Mouse (Mus musculus): ENCODE results near the gene Klhl5. TPM values are rescaled to one million over a fixed set of nuclear protein-coding genes. Genes with fewer than 3 reads are reported as not detected.
A peak's percentile ranks its signal among the peaks of the same experiment; 100 is the strongest.

Gene Klhl5
- 49.5 and 54.6 TPM in 2 replicates for polyA plus RNA-seq (2012; rRNA removed)

GRCm38 (mm10) chr5:65106876-65107772 is at the start of gene Klhl5:
Klhl5 (plus strand) TSS chr5:65107539.
- TF ChIP-seq POLR2A (IDR thresholded peaks at IDR 0.05; ENCODE audit: borderline replicate concordance, extremely low read depth, insufficient read depth, insufficient read length, poor library complexity, severe bottlenecking) (peak; percentile 49; the same call in 1 of the 2 replicates), CTCF (IDR thresholded peaks at IDR 0.05; ENCODE audit: borderline replicate concordance, extremely low read depth, insufficient read depth, insufficient read length) (no peak)
- peak; percentile 90 for DNase-seq (ENCODE audit: low read depth)

- no peak for TF ChIP-seq CTCF (IDR thresholded peaks at IDR 0.05; ENCODE audit: borderline replicate concordance, extremely low read depth, insufficient read depth, insufficient read length)
- no peak for TF ChIP-seq POLR2A (IDR thresholded peaks at IDR 0.05; ENCODE audit: borderline replicate concordance, extremely low read depth, insufficient read depth, insufficient read length, poor library complexity, severe bottlenecking)
- DNase-seq (ENCODE audit: low read depth): no peak
Measured at GRCm38 (mm10) chr5:65057596-65057995, 49.7 kb upstream of the Klhl5 start.

GRCm38 (mm10) chr5:65059806-65060205 is 47.5 kb upstream of the Klhl5 start:
- no peak for DNase-seq (ENCODE audit: low read depth)
- no peak for TF ChIP-seq CTCF (IDR thresholded peaks at IDR 0.05; ENCODE audit: borderline replicate concordance, extremely low read depth, insufficient read depth, insufficient read length)
- no peak for TF ChIP-seq POLR2A (IDR thresholded peaks at IDR 0.05; ENCODE audit: borderline replicate concordance, extremely low read depth, insufficient read depth, insufficient read length, poor library complexity, severe bottlenecking)

DNA sequence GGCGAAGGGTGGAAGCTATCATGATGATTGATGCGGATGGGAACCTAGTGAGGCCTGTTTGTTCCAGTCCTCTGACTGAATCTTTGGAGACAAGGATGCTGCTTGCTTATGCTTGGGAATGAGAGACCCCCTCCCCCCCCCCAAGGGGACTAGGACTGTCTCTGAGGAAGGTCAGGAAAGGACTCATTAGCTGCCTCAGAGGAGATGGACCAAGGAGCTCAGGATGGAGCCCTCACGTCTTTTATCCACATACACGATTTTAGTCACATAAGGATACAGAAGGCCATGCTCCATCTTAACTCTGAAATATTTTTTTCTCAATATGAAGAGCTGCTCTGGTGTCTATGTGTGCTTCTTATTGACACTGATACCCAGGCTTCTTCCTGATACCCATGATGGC is 45.1 kb upstream of the Klhl5 start:
- no peak for DNase-seq (ENCODE audit: low read depth)
- TF ChIP-seq POLR2A (IDR thresholded peaks at IDR 0.05; ENCODE audit: borderline replicate concordance, extremely low read depth, insufficient read depth, insufficient read length, poor library complexity, severe bottlenecking) (no peak), CTCF (IDR thresholded peaks at IDR 0.05; ENCODE audit: borderline replicate concordance, extremely low read depth, insufficient read depth, insufficient read length) (no peak)

DNA sequence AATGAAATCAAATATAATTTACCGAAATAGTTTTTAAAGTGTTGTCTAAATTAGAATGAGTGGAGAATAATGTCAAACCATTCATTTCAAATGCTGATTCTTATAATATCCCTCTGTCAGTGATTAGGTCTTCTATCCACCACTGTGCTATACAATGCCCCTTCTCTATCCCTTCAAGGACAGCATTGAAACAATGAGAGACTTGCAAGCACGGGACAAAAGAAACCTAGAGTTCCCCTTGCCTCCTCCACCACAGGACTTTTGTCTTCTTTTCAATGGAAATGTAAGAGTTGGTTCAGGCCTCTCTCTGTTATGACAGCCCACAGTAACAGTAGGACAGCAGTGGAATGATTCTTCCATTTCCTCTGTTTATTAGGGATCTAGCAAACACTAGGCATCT is 44.1 kb upstream of the Klhl5 start:
- TF ChIP-seq POLR2A (IDR thresholded peaks at IDR 0.05; ENCODE audit: borderline replicate concordance, extremely low read depth, insufficient read depth, insufficient read length, poor library complexity, severe bottlenecking) (no peak), CTCF (IDR thresholded peaks at IDR 0.05; ENCODE audit: borderline replicate concordance, extremely low read depth, insufficient read depth, insufficient read length) (no peak)
- no peak for DNase-seq (ENCODE audit: low read depth)

DNA sequence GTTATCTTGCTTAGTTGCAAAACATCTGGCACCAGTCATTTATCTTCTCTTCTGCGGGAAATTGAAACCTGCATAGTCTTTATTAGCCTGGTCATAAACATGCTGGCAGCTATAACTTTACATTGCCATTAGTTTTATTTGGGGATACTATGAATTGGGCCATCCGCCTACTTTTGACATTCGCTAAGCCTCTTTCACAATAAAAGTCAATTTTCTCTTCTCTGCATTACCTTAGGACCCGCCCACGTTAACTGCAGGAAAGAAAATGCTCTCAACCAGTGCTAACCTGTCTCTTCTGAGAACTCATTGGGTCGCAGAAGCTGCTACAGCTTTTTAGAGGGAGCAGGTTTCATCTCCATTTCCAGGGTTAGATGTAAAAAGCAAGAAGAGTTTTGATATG is 39.2 kb upstream of the Klhl5 start:
- DNase-seq (ENCODE audit: low read depth): no peak
- TF ChIP-seq CTCF (IDR thresholded peaks at IDR 0.05; ENCODE audit: borderline replicate concordance, extremely low read depth, insufficient read depth, insufficient read length): no peak
- TF ChIP-seq POLR2A (IDR thresholded peaks at IDR 0.05; ENCODE audit: borderline replicate concordance, extremely low read depth, insufficient read depth, insufficient read length, poor library complexity, severe bottlenecking): no peak

DNA sequence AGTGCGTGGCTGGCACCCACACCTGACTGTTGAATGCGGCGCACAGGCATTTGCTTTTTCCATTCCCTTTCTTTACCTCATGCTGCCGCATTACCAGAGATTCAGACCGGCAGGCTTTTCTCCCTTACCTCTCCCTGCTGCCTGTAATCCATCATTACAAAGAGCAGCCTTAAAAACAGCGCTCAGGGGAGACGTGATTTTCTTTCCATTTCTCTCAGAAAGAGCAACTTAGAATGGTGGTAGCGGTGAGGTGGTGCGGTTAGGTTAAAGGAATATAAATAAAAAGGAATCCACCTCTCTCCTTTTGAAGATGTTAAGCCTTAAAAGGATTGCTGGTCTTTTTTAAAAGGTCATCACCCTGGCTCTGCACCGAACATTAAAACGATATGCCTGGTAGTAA is 37.5 kb upstream of the Klhl5 start:
- TF ChIP-seq CTCF (IDR thresholded peaks at IDR 0.05; ENCODE audit: borderline replicate concordance, extremely low read depth, insufficient read depth, insufficient read length) (no peak), POLR2A (IDR thresholded peaks at IDR 0.05; ENCODE audit: borderline replicate concordance, extremely low read depth, insufficient read depth, insufficient read length, poor library complexity, severe bottlenecking) (no peak)
- DNase-seq (ENCODE audit: low read depth): peak; percentile 57

DNA sequence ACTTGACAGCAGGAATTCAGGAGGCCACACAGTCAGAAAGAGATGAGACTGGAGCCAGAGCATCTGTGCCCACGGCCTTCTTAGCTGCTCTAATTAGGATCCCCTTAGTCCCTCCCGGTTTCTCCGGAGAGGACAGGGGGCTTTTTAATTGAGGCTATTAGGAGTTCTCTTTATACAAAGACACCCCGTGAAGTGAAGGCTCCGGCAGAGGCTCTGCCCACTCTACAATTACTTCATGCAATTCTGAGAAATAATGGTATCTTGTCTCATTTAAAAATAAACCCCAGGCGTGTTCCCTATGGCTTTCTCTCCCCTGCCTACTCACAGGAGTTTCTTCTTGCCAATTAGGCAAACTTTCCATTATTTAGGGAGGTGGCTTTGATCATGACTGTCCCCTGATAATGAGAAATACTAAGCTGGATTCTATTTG is 35.6 kb upstream of the Klhl5 start:
- DNase-seq (ENCODE audit: low read depth): peak; percentile 87
- TF ChIP-seq CTCF (IDR thresholded peaks at IDR 0.05; ENCODE audit: borderline replicate concordance, extremely low read depth, insufficient read depth, insufficient read length) (no peak), POLR2A (IDR thresholded peaks at IDR 0.05; ENCODE audit: borderline replicate concordance, extremely low read depth, insufficient read depth, insufficient read length, poor library complexity, severe bottlenecking) (no peak)

DNA sequence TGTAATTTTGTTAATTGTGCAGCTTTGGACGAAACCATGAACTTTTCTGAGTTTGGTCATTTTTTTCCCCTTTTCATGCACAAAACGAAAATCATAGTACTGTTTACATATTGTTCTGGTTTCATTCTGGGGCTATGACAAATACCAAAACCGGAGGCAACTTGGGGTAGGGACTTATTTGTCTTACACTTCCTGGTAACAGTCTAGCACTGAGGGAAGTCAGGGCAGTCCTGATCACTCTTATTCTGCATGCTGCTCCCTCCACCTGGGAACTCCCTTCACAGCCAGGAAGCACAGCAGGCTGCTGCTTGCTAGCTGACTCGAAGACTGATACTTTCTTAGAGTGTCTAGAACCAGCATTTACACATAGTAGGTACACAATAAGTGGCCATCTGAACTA is 34.1 kb upstream of the Klhl5 start:
- TF ChIP-seq POLR2A (IDR thresholded peaks at IDR 0.05; ENCODE audit: borderline replicate concordance, extremely low read depth, insufficient read depth, insufficient read length, poor library complexity, severe bottlenecking): no peak
- TF ChIP-seq CTCF (IDR thresholded peaks at IDR 0.05; ENCODE audit: borderline replicate concordance, extremely low read depth, insufficient read depth, insufficient read length): no peak

DNA sequence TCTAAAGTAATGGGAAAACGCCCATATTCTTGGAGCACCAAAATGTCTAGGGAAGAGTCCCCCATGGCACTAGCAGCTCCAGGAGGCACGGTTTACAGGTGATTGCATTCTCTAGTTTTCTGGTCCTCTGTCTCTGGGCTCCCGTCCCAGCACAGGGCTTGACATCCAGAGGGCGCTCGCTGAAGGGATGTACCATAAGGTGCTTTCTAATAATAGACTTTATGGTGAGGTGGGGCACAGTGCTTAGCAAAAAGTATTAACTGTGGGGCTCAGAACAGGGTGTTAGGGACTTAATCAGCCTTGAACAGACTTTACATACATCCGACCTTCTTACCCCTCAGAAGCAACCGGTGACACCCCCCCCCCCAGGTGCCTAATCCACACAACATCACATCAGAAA is 32.6 kb upstream of the Klhl5 start:
- TF ChIP-seq POLR2A (IDR thresholded peaks at IDR 0.05; ENCODE audit: borderline replicate concordance, extremely low read depth, insufficient read depth, insufficient read length, poor library complexity, severe bottlenecking) (no peak), CTCF (IDR thresholded peaks at IDR 0.05; ENCODE audit: borderline replicate concordance, extremely low read depth, insufficient read depth, insufficient read length) (peak; percentile 12; the same call in 1 of the 2 replicates)
- no peak for DNase-seq (ENCODE audit: low read depth)

More for the DNA sequence above, 34.1 kb upstream of the Klhl5 start:
- no peak for DNase-seq (ENCODE audit: low read depth)

- TF ChIP-seq CTCF (IDR thresholded peaks at IDR 0.05; ENCODE audit: borderline replicate concordance, extremely low read depth, insufficient read depth, insufficient read length) (no peak; the same call in 1 of the 2 replicates), POLR2A (IDR thresholded peaks at IDR 0.05; ENCODE audit: borderline replicate concordance, extremely low read depth, insufficient read depth, insufficient read length, poor library complexity, severe bottlenecking) (no peak)
- DNase-seq (ENCODE audit: low read depth): no peak
Measured at GRCm38 (mm10) chr5:65076087-65076486, 31.3 kb upstream of the Klhl5 start.

GRCm38 (mm10) chr5:65076748-65077147 is 30.6 kb upstream of the Klhl5 start:
- TF ChIP-seq CTCF (IDR thresholded peaks at IDR 0.05; ENCODE audit: borderline replicate concordance, extremely low read depth, insufficient read depth, insufficient read length): no peak
- no peak for TF ChIP-seq POLR2A (IDR thresholded peaks at IDR 0.05; ENCODE audit: borderline replicate concordance, extremely low read depth, insufficient read depth, insufficient read length, poor library complexity, severe bottlenecking)
- DNase-seq (ENCODE audit: low read depth): no peak

All from brain, embryonic 14.5 days (tissue).